In the genomic region with DNA sequence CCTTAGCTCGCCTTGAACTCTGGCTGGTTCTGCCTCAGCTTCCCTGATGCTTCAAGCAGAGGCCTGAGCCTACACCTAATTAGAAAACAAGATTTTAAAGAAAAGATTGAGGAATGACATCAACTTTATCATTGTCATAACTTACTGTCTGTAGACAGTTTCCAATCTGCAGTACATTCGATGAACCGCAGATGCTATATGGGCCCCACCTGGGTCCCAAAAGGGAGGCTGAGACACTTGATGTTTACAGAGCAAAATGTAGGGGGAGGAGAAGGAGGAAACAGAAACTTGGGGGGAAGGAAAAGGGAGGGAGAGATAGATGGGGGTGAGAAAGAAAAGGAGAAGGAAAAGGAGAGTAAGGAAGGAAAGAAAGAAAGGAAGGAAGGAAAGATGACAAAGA, we compare ENCODE assay signal across 30 mouse cellular contexts. TPM values are rescaled to one million over a fixed set of nuclear protein-coding genes. Genes with fewer than 3 reads are reported as not detected.
DNase-seq lines count a peak whose midpoint lies in the region; ATAC-seq lines count a peak whose summit lies in the region.
"Had no signal": no experiment of that assay in that cellular context is flagged by ENCODE, and none has a peak within 500 bp of the region (broad histone marks: within the 10 kb centered on the region; RNA-seq: fewer than 3 reads in every experiment).

No protein-coding gene starts in this region.

- no peak for ATAC-seq in heart, embryonic 14.5 days (ENCODE audit: insufficient number of reproducible peaks, insufficient read depth, low FRiP score, low read depth)
- no peak for ATAC-seq in liver, embryonic 13.5 days (ENCODE audit: low read depth)
- ATAC-seq in midbrain, embryonic 13.5 days = no peak
- ATAC-seq: forebrain, postnatal 0 days; inflammation-experienced regulatory T-cells, adult 6 months had no signal

- no peak overlapping the region for H3K4me3 ChIP-seq in heart, embryonic 14.5 days (ENCODE audit: control insufficient read depth in 1 of 2, insufficient read depth in 1 of 2, low read depth in 1 of 2, low read length in 2 of 2)
- no peak overlapping the region for H3K4me3 ChIP-seq in liver, embryonic 13.5 days (replicated peaks)
- no peak overlapping the region for H3K4me3 ChIP-seq in midbrain, embryonic 13.5 days (replicated peaks)
- H3K4me3 ChIP-seq: erythroblast, embryonic 14.5 days; hindbrain, embryonic 10.5 days; hindbrain, embryonic 15.5 days; kidney, embryonic 15.5 days; layer of hippocampus, adult 2 months; left cerebral cortex, adult 2 months; limb, embryonic 12.5 days; myocyte; neural tube, embryonic 12.5 days had no signal

- no peaks in the 10 kb centered on the region for H3K27me3 ChIP-seq in heart, embryonic 14.5 days (ENCODE audit: control insufficient read depth, insufficient read depth, low read length)
- no peaks in the 10 kb centered on the region for H3K27me3 ChIP-seq in liver, embryonic 13.5 days
- peaks cover 4% of the 10 kb centered on the region; the same call in 1 of the 2 replicates for H3K27me3 ChIP-seq in midbrain, embryonic 13.5 days
- H3K27me3 ChIP-seq: hindbrain, embryonic 15.5 days; limb, embryonic 12.5 days; neural tube, embryonic 12.5 days had no signal

- H3K9ac ChIP-seq in heart, embryonic 14.5 days (ENCODE audit: low read length) = 0 out of 2 replicates have a peak overlapping the region, but pooled peaks have one; percentile 2
- no peak overlapping the region for H3K9ac ChIP-seq in liver, embryonic 13.5 days
- no peak overlapping the region for H3K9ac ChIP-seq in midbrain, embryonic 13.5 days (replicated peaks)
- H3K9ac ChIP-seq: forebrain, postnatal 0 days; hindbrain, embryonic 15.5 days; kidney, embryonic 15.5 days; limb, embryonic 12.5 days; neural tube, embryonic 12.5 days had no signal

- no peak for DNase-seq in heart, adult 8-10 months (ENCODE audit: low spot score)
- DNase-seq in liver, embryonic 13.5 days = no peak
- DNase-seq in liver = no peak
- DNase-seq in thymus, postnatal 0 days (ENCODE audit: low spot score) = peak; percentile 57
- no peak for DNase-seq in urinary bladder, adult 18-20 months (ENCODE audit: low spot score in 2 of 2)
- DNase-seq: adrenal gland, postnatal 36 days; B cell, adult 2 months; cerebellum, adult 2 months; cerebellum, postnatal 14 days; forebrain, postnatal 0 days; kidney, adult 11 months; lung, postnatal 36 days; right cerebral cortex, adult 18-20 months; spleen, adult 18-20 months had no signal

- WGBS in heart, embryonic 14.5 days = 85% methylated on average over 3 of the region's 3 CpGs
- 85% methylated on average over 3 of the region's 3 CpGs for WGBS in liver, embryonic 13.5 days (ENCODE audit: insufficient replicate concordance)
- WGBS in midbrain, embryonic 13.5 days = 94% methylated on average over 3 of the region's 3 CpGs

- H3K4me1 ChIP-seq in heart, embryonic 14.5 days (ENCODE audit: control insufficient read depth in 2 of 2, insufficient read depth in 2 of 2, low read length in 2 of 2) = peaks cover 4 to 5% of the 10 kb centered on the region in 2 experiments; a peak in 2 of 4 replicates
- peaks cover 50% of the 10 kb centered on the region for H3K4me1 ChIP-seq in liver, embryonic 13.5 days (replicated peaks)
- peaks cover 2% of the 10 kb centered on the region; the same call in 1 of the 2 replicates for H3K4me1 ChIP-seq in midbrain, embryonic 13.5 days (replicated peaks)
- H3K4me1 ChIP-seq: hindbrain, embryonic 15.5 days; limb, embryonic 12.5 days; neural tube, embryonic 12.5 days had no signal

- peak overlapping the region in 1 of 2 experiments; percentile 76; a peak in 3 of 4 replicates for H3K27ac ChIP-seq in heart, embryonic 14.5 days (replicated peaks in 1 of 2; ENCODE audit: control insufficient read depth in 1 of 2, insufficient read depth in 1 of 2, low read depth in 2 of 2, low read length in 2 of 2)
- H3K27ac ChIP-seq in liver, embryonic 13.5 days = peak overlapping the region; percentile 71
- no peak overlapping the region for H3K27ac ChIP-seq in midbrain, embryonic 13.5 days
- H3K27ac ChIP-seq: hindbrain, embryonic 10.5 days; hindbrain, embryonic 15.5 days; kidney, embryonic 15.5 days; layer of hippocampus, adult 2 months; left cerebral cortex, adult 2 months; limb, embryonic 12.5 days; neural tube, embryonic 12.5 days had no signal

- 0 out of 2 replicates have a peak overlapping the region, but pooled peaks have one; percentile 19 for H3K4me2 ChIP-seq in heart, embryonic 14.5 days (ENCODE audit: low read length)
- H3K4me2 ChIP-seq in liver, embryonic 13.5 days = no peak overlapping the region
- H3K4me2 ChIP-seq in midbrain, embryonic 13.5 days (replicated peaks) = no peak overlapping the region
- H3K4me2 ChIP-seq: hindbrain, embryonic 15.5 days; kidney, embryonic 15.5 days; limb, embryonic 12.5 days; midbrain, embryonic 11.5 days; neural tube, embryonic 12.5 days had no signal

- H3K36me3 ChIP-seq in heart, embryonic 14.5 days (ENCODE audit: control insufficient read depth, insufficient read depth, low read length) = no peaks in the 10 kb centered on the region
- no peaks in the 10 kb centered on the region for H3K36me3 ChIP-seq in liver, embryonic 13.5 days
- no peaks in the 10 kb centered on the region for H3K36me3 ChIP-seq in midbrain, embryonic 13.5 days
- H3K36me3 ChIP-seq: hindbrain, embryonic 10.5 days; hindbrain, embryonic 15.5 days; kidney, embryonic 15.5 days; limb, embryonic 12.5 days; neural tube, embryonic 12.5 days had no signal

- no peaks in the 10 kb centered on the region for H3K9me3 ChIP-seq in heart, embryonic 14.5 days (ENCODE audit: control insufficient read depth, low read length)
- no peaks in the 10 kb centered on the region for H3K9me3 ChIP-seq in liver, embryonic 13.5 days (replicated peaks)
- no peaks in the 10 kb centered on the region for H3K9me3 ChIP-seq in midbrain, embryonic 13.5 days
- H3K9me3 ChIP-seq: hindbrain, embryonic 10.5 days; hindbrain, embryonic 15.5 days; kidney, embryonic 15.5 days; limb, embryonic 12.5 days; neural tube, embryonic 12.5 days had no signal

RNA-seq across cellular contexts. Expression of a gene that starts 5.4 kb away (rescaled TPM):
- 10.7 and 12.1 TPM in 2 replicates for polyA plus RNA-seq in heart, embryonic 14.5 days (2014; fragmentation: Nextera tagmentation; extraction: Ambion mirVana)
- 10 to 100 TPM; 13.1 to 23.0 (median 15.4) TPM for total RNA-seq in heart, adult 8-10 months (2022)
- 32.1 and 37.8 TPM in 2 replicates for polyA plus RNA-seq in liver, embryonic 13.5 days (2015; fragmentation: Nextera tagmentation; extraction: Ambion mirVana)
- 109 and 142 TPM in 2 replicates for polyA plus RNA-seq in thymus, postnatal 0 days (2015; fragmentation: Nextera tagmentation; extraction: Ambion mirVana)
- polyA plus RNA-seq in midbrain, embryonic 13.5 days (2015; fragmentation: Nextera tagmentation; extraction: Ambion mirVana) = 19.5 and 19.6 TPM in 2 replicates

RNA-seq across cellular contexts. Expression of a gene that starts 44.5 kb away (rescaled TPM):
- polyA plus RNA-seq in heart, embryonic 14.5 days (2014; fragmentation: Nextera tagmentation; extraction: Ambion mirVana) = 0.11 TPM in 2 replicates
- total RNA-seq in heart, adult 8-10 months (2022) = under 1 TPM; 0.30 to 0.94 (median 0.56) TPM
- 0.13 TPM in 1 of 2 replicates, not detected in the other for polyA plus RNA-seq in liver, embryonic 13.5 days (2015; fragmentation: Nextera tagmentation; extraction: Ambion mirVana)
- polyA plus RNA-seq in thymus, postnatal 0 days (2015; fragmentation: Nextera tagmentation; extraction: Ambion mirVana) = 0.09 TPM in 1 of 2 replicates, not detected in the other
- not detected in 2 replicates for polyA plus RNA-seq in midbrain, embryonic 13.5 days (2015; fragmentation: Nextera tagmentation; extraction: Ambion mirVana)
- total RNA-seq: layer of hippocampus, postnatal 14 days; megakaryocyte, adult 5-6 weeks; midbrain, postnatal 0 days had no signal
- polyA plus RNA-seq: erythroblast, embryonic 14.5 days; inflammation-experienced regulatory T-cells, adult 6 months had no signal

RNA-seq across cellular contexts. Expression of a gene that starts 48.8 kb away (rescaled TPM):
- polyA plus RNA-seq in heart, embryonic 14.5 days (2014; fragmentation: Nextera tagmentation; extraction: Ambion mirVana) = 4.3 and 4.6 TPM in 2 replicates
- total RNA-seq in heart, adult 8-10 months (2022) = 1 to 10 TPM; 1.6 to 4.0 (median 2.8) TPM
- polyA plus RNA-seq in liver, embryonic 13.5 days (2015; fragmentation: Nextera tagmentation; extraction: Ambion mirVana) = 2.8 and 3.4 TPM in 2 replicates
- 30.0 and 32.9 TPM in 2 replicates for polyA plus RNA-seq in thymus, postnatal 0 days (2015; fragmentation: Nextera tagmentation; extraction: Ambion mirVana)
- polyA plus RNA-seq in midbrain, embryonic 13.5 days (2015; fragmentation: Nextera tagmentation; extraction: Ambion mirVana) = 2.7 and 10.9 TPM in 2 replicates

RNA-seq across cellular contexts. Expression of a gene that starts 51.4 kb away (rescaled TPM):
- 0.57 and 1.00 TPM in 2 replicates for polyA plus RNA-seq in heart, embryonic 14.5 days (2014; fragmentation: Nextera tagmentation; extraction: Ambion mirVana)
- total RNA-seq in heart, adult 8-10 months (2022) = under 1 TPM; 0.35 to 0.89 (median 0.81) TPM
- 0.17 and 0.19 TPM in 2 replicates for polyA plus RNA-seq in liver, embryonic 13.5 days (2015; fragmentation: Nextera tagmentation; extraction: Ambion mirVana)
- polyA plus RNA-seq in thymus, postnatal 0 days (2015; fragmentation: Nextera tagmentation; extraction: Ambion mirVana) = 7.2 and 8.8 TPM in 2 replicates
- polyA plus RNA-seq in midbrain, embryonic 13.5 days (2015; fragmentation: Nextera tagmentation; extraction: Ambion mirVana) = 39.9 and 42.3 TPM in 2 replicates

RNA-seq across cellular contexts. Expression of a gene that starts 55.6 kb away (rescaled TPM):
- 144 and 147 TPM in 2 replicates for polyA plus RNA-seq in heart, embryonic 14.5 days (2014; fragmentation: Nextera tagmentation; extraction: Ambion mirVana)
- total RNA-seq in heart, adult 8-10 months (2022) = 100 to 1,000 TPM; 237 to 281 (median 242) TPM
- polyA plus RNA-seq in liver, embryonic 13.5 days (2015; fragmentation: Nextera tagmentation; extraction: Ambion mirVana) = 66.8 and 69.1 TPM in 2 replicates
- polyA plus RNA-seq in thymus, postnatal 0 days (2015; fragmentation: Nextera tagmentation; extraction: Ambion mirVana) = 353 and 419 TPM in 2 replicates
- 44.2 and 54.0 TPM in 2 replicates for polyA plus RNA-seq in midbrain, embryonic 13.5 days (2015; fragmentation: Nextera tagmentation; extraction: Ambion mirVana)
